Mouse (Mus musculus): ENCODE data around the gene Icam5.

DNA sequence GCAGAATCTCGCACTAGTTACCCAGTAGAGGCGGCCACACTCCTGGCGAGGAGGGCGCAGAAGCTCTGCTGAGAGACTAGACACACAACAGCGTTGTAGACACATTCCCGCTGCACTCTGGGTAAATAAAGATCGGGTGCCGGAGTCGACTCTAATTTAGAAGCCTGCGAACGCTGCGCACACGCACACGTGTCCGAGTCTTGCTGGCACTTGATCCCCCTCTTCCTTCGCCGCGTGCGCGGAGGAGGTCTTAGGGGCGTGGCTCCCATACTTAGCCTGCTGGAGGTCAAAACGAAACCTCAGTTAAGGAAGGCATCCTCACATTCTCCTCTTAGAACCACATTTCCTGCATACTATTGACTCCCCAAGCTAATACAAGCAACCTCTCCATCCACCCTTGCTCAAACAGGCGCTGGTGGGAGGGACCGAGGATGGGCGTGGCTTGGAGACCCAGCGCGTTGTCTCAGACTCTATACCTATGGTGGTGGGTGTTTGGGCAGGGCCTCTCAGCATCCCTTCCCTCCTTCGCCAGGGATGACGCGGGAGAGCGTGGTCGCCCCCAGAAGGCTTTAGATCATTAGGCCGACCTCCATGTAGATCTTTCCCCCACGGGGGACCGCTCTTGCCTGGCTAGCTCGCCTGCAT is 500 bp upstream of the Icam5 start:
- no peak for TF ChIP-seq CTCF (conservative IDR thresholded peaks at IDR 0.05; ENCODE audit: low read length)
- TF ChIP-seq NANOG (IDR thresholded peaks at IDR 0.05; ENCODE audit: borderline replicate concordance, low read length): no peak
- TF ChIP-seq POU5F1 (IDR thresholded peaks at IDR 0.05; ENCODE audit: borderline replicate concordance, low read length): no peak

Measured in E14TG2a.4 (cell line).